Mouse (Mus musculus) left cerebral cortex, postnatal 10 days (tissue): ENCODE measurements around the gene Stx18. TPM values are rescaled to one million over a fixed set of nuclear protein-coding genes. Genes with fewer than 3 reads are reported as not detected.

Experiments used
- DNase-seq, 2 experiments: peaks; one replicate each; pipeline ENCODE4 v3.0.0; 2021 to 2022; ENCODE audit warnings: low spot score in 2 of 2, mixed read lengths in 1 of 2; ENCODE audit errors: extremely low spot score in 1 of 2
- intact Hi-C: fragments of 180-260 bp; cut with DNase I; formaldehyde crosslinking; loops from one replicate; pipeline ENCODE4 v1.15.1; 2025
- total RNA-seq, 2 experiments: library from RNA; stranded (reverse); gene quantifications; 2 replicates each; pipeline ENCODE4 v1.2.3; 2021

The Stx18 gene
- total RNA-seq, 2 experiments from 2014 or later = 33.8 to 38.7 TPM

DNA sequence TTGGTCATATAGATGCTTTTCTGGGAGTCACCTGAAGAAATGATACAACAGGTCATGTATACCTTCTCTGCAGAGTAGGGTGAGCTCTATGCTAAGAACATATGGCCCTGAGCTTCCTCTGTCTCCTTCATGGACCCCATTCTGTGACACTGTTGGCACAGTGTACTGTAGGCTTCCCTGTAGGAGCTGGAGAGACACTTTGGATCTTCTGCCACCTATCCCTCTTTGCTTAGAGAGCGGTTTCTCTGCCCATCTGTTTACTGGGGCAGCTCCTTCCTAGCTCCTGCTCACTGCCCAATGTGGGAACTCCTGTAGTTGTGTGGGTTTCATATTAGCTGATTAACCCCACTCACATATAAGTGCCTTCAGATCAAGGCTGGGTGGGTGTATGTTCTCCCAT is 28.1 kb downstream of the Stx18 start:
- intact Hi-C loops = no loop called here
- no peak for DNase-seq

DNA sequence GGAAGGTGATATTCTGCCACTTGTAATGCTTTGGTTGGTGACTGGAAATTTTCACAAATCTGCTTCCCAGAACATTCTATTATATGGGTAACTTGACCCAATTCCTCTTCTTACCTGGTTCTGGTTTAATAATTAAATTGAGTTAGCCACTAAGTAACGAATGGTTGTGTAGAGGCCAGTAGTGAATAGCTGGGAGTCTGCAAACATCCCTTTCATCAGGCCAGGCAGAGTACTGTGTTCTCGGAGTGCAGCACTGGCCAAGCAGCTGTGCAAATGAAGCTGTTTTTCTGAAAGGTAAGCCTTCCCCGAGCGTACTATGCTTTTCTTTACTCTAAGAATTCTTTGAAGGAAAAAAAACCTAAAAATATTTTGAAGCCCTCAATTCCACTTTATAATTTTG is 37.8 kb downstream of the Stx18 start:
- no peak for DNase-seq
- intact Hi-C loops = no loop called here

DNA sequence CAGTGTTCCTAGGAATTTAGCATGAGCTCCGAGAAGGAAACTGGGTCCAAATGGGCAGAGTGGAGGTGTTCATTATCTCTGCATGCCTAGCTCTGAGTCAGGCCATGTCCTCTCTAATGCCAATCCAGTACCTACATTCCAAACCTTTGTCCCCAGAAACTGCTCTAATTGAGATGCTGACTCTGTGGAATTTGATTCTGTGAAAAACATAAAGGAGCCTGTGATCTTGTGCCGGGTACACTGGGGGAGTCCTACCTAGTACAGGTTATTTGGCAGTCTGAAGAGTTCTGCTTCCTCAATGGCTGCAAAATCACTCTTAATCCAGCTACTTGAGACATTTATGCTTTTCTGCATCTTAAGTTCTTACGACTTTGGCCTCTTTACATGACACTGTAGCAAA is 40.0 kb downstream of the Stx18 start:
- DNase-seq = no peak

DNA sequence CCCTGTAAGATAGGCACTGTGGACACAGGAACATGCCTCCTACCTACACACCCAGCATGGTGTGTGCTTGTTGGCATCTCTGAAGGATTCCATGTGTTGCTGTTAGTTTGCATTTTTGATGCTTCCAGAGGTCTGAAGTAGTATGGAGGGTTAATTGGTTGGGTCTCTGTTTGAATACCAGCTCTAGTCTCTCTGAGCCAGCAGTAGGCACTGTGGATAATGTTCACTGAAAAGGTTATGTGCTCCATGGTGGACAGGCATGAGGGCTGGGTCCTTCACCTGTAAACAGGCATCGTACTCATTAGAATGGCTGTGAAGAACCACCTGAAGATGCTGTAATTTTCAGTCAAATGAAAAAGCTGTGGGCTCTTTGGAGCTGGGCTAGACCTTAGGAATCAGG is 41.9 kb downstream of the Stx18 start:
- DNase-seq = no peak
- intact Hi-C loops = no loop called here

More for the DNA sequence above, 40.0 kb downstream of the Stx18 start:
- intact Hi-C loops = no loop called here

DNA sequence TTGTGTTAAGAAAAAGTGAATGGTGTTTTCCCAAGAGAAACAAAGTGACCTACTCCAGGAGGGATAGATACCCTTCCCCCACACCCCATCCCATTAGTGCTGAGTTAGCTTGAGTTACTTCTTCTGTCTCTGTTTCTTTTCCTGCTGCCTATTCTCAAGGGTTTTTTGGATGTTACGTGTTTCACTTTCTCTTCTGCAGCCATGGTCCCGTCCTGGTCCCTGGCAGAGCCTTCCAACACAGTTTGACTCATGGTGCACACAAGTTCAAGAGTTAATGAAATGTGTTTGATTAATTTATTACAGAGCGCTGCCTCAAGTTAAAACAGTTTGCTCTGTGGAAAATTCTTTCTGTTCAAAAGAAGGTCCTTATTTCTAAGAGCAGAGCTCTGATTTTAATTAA is 44.0 kb downstream of the Stx18 start:
- DNase-seq = no peak
- intact Hi-C loops = no loop called here

DNA sequence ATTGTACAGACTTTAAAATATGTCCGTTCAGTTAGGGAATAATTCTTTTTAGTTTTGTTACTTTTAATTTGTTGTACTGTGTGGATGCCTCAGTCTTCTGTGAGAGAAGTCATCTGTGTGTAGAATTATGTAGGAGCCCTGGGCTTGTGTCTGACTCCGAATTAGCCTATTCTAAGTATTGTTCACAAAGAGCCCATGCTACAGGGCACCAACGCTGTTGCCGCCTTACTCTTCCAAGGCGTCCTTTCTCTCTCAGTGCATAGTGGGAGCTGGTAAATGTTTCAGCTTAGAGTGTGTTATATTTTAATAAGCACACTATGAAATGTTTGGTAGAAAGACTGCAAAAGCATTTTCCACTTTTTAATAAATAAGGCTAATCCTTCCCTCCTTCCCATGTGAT is 44.8 kb downstream of the Stx18 start:
- no peak for DNase-seq
- intact Hi-C loops = no loop called here

DNA sequence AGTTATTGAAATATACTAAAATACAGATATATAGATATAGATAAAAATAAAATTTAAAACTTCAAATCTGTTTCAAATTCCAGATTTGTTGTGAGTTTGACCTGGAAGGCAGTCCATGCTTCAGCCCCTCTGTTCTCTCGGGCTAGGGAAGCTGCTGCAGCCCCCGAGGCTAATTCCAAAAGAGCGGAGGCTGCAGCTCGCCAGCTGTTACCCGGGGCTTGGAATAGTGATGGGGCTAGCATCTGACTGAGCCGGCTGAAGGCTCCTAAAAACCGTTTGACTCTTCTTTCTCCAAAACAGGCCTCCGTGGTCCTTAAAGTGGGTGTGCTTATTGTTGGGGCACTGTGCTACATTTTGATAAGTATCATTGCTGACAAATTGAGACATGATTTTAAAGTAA is 46.1 kb downstream of the Stx18 start:
- no peak for DNase-seq
- intact Hi-C loops = loop anchor here (5.0 kb wide), 1 partner anchor 257 kb away; no protein-coding TSS in a partner anchor

DNA sequence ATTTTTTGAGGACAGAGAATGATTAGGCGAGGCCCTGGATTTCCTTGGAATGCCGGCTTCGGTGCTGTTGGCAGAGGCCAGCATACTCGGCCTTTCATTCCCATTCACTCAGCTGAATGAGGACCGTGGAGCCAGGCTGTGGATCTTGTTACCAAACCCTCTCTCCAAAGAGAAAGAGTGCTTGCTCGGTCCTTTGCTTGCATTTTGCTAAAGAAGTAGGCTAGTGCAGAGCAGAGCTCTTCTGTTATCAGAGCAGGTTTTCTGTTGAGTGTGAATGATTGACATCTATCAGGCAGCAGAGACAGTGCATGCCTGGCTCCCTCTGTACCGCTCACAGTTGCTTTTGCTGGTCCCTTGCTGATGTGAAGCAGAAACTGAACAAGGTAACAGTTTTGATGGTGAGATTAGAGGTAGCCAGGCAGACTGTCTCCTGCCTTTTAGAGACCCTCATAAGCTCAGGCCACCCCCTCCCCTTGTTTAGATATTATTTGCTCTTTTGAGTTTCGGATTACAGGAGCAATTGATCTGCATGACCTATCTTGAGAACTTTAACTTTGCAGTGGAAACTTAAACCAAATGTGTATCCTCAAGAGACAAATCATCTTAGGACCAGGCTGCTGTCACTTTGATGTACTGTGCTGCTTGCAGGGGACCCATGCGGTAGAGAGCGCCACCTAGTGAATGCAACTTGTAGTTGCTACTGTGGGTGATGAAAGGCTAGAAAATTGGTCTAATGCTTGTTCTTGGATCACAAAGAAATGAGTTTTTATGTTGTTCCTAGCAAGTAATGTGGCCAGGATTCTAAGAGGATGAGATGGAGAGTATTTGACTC is 47.2 kb downstream of the Stx18 start:
- intact Hi-C loops = loop anchor here (5.0 kb wide), 1 partner anchor 258 kb away; no protein-coding TSS in a partner anchor
- peak; percentile 44 to 57 for DNase-seq

DNA sequence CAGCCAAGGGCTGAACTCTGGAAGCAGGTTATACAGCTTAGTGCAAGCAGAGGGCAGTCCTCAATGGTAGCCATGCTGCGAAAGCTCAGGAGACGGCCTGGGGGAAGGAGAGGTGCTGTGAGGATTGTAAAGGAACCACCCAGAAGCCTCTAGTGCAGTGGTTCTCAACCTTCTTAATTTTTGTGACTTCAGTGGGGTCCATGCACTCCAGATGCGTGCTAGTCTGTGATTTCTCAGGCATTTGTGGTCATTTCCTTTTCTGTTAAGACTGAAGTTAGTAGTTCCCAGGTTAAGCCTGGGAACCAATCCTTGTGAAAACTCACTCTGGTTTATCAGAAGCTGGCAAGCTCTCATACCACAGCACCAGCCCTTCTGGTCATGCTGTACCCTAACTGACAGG is 51.6 kb downstream of the Stx18 start:
- intact Hi-C loops = loop anchor here (5.0 kb wide), 2 partner anchors 53 to 793 kb away; partner anchors contain the start of gene Stx18
- DNase-seq = no peak

DNA sequence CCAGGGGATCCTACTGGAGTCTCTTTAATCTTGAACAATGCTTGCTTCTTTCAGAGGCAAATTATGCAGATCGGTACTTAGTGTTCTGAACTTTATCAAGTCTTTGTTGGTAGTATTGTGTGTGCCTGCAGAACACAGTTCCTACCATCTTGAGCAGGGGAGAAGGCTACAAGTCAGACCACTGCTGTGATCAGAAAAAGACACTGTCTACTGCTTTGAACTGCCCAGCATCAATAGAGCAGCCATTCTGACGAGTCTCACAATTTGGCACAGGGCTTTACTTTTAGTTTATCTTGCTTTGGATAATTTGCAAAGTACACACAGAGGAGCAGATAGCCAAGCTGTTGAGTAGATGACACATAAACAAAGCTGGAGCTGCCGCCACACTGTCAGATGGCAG is 52.0 kb downstream of the Stx18 start:
- intact Hi-C loops = loop anchor here (5.0 kb wide), 2 partner anchors 53 to 793 kb away; partner anchors contain the start of gene Stx18
- DNase-seq = no peak

DNA sequence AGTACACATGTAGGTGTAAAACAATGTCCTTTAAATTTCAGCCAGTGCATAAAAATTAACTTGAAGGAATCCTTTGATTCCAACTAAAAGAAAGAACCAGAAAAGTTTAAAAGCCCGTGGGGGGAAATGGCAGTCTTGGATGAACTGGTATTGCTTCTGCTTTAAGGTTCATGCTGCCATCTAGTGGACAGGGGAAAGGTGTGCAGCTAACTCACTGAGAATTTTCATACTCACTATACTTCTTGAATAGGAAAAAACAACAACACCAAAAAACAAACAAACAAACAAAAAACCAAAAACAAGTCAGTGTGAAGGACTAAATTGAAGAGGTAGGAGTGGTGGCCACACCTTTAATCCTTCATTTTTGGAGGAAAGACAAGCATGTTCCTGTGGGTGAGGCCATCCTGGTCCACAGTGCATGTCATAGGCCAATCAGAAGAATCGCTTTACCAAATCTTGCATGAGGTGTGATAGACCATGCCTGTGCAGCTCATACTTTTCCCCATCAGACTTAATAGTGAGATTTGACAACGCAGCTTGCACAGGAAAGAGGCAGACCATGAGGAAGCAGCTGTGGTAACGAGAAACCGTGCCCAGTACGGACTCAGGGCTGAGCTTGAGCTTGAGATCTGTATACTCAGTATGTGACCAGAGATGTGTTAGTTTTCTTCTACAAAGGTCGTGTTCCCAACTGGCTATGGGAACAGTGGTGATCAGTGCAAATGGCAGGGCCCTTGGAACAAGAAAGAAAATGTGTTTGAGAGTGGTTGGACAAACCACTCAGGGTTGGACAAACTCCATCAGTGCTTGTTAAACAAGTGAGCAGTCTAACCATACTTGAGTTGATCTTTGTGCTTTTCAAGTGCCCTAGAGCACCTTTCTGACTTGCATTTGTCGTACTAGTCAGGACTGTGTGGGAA is 52.8 kb downstream of the Stx18 start:
- intact Hi-C loops = loop anchor here (5.0 kb wide), 2 partner anchors 54 to 794 kb away; partner anchors contain the start of gene Stx18
- peak; percentile 6 to 58 for DNase-seq

DNA sequence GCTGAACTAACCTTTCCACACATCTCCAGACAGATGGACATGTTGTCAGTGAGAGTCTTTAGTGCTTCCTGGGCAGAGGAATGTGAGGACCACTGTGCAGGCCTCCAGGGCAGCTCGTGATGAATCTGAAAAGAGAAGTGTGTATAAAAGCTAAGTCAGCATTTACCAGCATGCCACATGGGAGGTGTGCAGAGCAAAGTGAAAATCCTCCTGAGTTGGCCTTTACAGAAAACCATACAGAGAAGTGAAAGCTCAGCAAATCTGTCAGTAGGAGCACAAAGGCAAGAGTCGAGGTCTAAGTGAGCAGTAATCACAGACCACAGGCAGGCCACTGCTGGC is 53.4 kb downstream of the Stx18 start:
- intact Hi-C loops = loop anchor here (5.0 kb wide), 2 partner anchors 55 to 795 kb away; partner anchors contain the start of gene Stx18
- no peak for DNase-seq

DNA sequence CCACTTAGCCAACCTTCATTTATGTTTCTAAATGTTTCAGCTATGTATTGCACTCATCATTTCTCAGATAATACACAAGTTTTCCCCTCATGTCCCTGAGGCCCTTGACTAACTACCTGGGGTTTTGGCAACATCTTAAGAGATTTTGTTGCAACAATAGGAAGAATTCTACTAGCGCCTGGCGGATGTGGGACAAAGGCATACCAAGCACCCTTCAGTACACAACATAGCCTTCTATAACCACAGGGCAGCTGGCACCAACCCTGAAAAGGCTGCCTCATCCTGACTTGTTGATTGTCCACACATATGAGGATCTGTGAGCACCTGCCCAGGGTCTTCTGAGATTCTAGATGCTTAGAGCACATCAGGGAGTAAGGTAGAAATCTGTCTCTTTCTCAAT is 55.8 kb downstream of the Stx18 start:
- peak in 1 of 2 experiments; percentile 5 for DNase-seq
- intact Hi-C loops = loop anchor here (5.0 kb wide), 2 partner anchors 57 to 797 kb away; partner anchors contain the start of gene Stx18

DNA sequence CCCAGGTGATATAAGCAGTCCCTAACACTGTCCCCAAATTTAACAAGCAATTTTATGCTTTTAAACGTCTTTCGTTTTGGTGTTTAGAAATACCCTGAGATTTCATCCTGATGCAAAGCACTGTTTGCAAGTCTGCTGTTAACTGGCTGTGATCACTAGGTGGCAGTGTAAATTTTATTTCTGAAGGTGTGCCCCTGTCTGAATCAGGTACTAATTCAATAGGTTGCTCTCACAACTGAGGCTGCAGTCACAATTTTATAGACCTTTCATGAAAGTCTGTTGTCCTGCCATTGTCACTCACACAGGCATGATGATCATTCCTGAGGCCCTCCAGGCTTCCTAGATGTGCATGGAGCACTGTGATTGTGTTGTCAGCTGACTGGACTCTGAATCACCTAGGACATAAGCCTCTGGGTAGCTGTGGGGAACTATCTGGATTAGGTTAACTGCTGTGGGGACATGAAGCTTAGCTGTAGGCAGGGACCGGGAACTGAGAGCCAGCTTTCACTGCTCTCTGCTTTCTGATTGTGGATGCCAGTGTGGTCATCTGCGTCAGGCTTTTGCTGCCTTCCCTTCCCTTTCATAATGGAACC is 59.1 kb downstream of the Stx18 start:
- intact Hi-C loops = loop anchor here (2.0 kb wide), 1 partner anchor 99 kb away; no protein-coding TSS in a partner anchor
- DNase-seq = peak in 1 of 2 experiments; percentile 5

DNA sequence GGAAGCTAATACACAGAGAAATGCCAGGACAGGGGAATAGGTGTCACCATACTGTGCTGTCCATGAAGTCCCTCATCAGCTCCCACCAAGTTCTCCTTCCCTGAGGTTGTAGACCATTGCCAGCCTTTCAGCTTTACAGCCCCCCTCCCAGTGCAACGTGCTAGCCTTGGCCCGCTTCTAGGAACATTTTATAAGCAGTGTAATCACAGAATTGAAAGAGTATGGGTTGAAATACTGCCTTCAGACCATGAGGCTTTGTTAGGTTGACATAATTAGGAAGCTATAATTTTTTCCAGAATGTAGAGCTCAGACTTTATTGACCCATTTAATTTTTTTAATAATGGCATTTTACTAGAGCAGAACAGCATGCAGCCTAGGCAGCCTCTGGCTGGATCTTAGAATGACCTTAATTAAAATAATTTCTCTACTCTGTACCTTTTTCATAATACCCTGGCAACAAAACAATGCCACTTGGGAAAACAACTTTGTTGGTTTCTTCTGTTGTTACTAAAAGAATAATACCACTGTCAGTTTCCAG is 60.7 kb downstream of the Stx18 start:
- intact Hi-C loops = no loop called here
- no peak for DNase-seq

DNA sequence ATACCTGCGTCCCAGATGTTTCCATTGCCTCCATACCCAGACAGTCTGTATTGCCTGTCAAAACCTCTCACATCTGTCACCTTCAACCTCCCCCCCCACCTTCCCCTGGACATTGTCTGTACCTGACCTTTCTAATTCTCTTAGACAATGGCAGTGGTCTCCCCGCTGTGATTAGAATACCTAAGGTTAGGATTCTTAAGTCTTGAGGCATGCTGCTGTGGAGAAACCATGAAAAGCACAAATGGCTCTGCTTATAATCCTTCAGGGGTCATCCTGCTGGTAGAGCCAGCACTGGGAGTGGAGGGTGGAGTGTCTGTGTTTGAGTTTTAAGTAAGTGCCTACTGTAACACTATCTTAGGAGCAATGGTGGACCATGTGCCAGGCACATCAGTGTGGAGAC is 64.4 kb downstream of the Stx18 start:
- DNase-seq = no peak
- intact Hi-C loops = no loop called here

DNA sequence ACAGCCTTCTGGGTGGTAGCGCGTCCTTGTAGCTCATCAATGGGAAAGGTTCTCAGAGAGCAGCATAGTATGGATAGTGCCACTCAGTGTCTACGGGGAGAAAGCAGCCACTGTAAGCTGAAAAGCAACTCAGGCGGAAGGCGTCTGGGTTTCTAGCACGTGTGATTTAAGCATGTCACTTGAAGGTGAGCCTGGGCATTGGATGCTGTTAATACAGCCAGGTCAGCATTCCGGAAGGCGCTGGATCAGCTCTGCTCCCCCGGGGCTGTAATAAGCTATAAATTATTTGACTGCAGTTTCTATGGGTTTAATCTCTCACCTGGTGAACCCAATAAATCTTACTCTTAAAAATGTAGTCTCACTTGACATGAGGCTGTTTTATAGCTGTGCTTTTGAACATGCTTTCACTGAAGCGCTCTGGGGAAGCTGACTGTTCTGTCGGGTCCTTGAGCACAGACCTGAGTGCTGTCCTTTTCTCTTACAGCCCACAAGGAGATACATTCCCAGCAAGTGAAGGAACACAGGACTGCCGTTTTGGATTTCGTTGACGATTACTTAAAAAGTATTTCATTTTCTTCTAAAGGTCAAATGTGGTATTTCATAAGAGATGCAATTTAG is 67.6 kb downstream of the Stx18 start:
- intact Hi-C loops = no loop called here
- no peak for DNase-seq

DNA sequence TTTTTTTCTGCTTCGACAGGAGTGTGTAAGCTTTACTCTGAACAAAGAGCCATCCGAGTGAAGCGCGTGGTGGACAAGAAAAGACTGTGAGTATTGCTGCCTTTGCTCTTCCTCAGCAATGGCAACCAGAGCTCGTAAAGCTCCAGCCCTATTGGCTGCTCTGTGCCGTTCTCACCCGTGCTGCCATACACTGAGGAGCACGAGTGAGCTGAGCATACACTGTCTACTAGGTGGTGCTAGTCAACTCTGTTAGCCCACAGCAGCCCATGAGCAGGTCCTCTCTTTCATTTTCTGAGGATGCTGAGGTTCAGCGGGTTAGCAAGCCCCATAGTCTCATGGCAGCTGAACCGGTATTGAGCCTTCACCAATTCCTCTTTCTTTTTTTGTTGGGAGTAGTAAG is 68.3 kb downstream of the Stx18 start:
- intact Hi-C loops = no loop called here
- no peak for DNase-seq
